9 mouse cellular contexts compared by ENCODE assay signal in the genomic region with DNA sequence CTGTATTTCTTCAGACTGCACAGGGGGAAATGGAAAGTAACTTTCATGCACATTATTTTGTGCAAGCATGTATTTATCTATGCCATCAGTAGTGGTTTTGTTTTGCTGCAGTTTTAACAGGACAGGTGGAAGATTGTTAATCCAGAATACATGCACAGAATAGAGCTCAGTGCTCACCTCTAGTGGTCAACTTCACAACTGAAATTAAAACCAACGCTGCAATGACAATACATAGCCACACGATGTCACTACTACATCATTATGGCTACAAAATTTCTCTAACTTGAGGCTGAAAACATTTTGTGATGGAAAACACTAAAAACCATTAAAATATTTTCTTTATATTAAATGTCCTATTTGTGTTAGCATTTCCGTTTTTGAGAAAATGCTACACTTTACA. TPM values are rescaled to one million over a fixed set of nuclear protein-coding genes. Genes with fewer than 3 reads are reported as not detected.
DNase-seq lines count a peak whose midpoint lies in the region; ATAC-seq and TF ChIP-seq lines count a peak whose summit lies in the region.
"Had no signal": no experiment of that assay in that cellular context is flagged by ENCODE, and none has a peak within 500 bp of the region (broad histone marks: within the 10 kb centered on the region; RNA-seq: fewer than 3 reads in every experiment).

No protein-coding gene starts in this region.

- no peaks in the 10 kb centered on the region for H3K36me3 ChIP-seq in heart, adult 2 months (ENCODE audit: control insufficient read depth, insufficient read depth, low read length)
- H3K36me3 ChIP-seq in heart, embryonic 10.5 days, result no peaks in the 10 kb centered on the region
- H3K36me3 ChIP-seq in midbrain, embryonic 14.5 days (ENCODE audit: control insufficient read depth, insufficient read depth, low read length), result no peaks in the 10 kb centered on the region
- H3K36me3 ChIP-seq: liver, embryonic 15.5 days had no signal

- no peaks in the 10 kb centered on the region for H3K9me3 ChIP-seq in heart, embryonic 10.5 days
- no peaks in the 10 kb centered on the region for H3K9me3 ChIP-seq in midbrain, embryonic 14.5 days (ENCODE audit: control insufficient read depth, low read length)
- H3K9me3 ChIP-seq: liver, embryonic 15.5 days had no signal

- TF ChIP-seq EP300 in heart, adult 2 months (IDR thresholded peaks at IDR 0.05; ENCODE audit: insufficient read depth, low read depth, low read length), result no peak

- WGBS in heart, adult 2 months, result 10% methylated on average over 3 of the region's 3 CpGs
- WGBS in heart, embryonic 10.5 days, result 14% methylated on average over 3 of the region's 3 CpGs
- 8% methylated on average over 3 of the region's 3 CpGs for WGBS in midbrain, embryonic 14.5 days

- TF ChIP-seq CTCF in heart, adult 2 months (IDR thresholded peaks at IDR 0.05), result peak; percentile 92

- H3K4me3 ChIP-seq in heart, adult 2 months, result no peak overlapping the region
- H3K4me3 ChIP-seq in heart, embryonic 10.5 days, result no peak overlapping the region
- H3K4me3 ChIP-seq in midbrain, embryonic 14.5 days (replicated peaks; ENCODE audit: low read depth, low read length), result no peak overlapping the region
- H3K4me3 ChIP-seq: liver, embryonic 15.5 days had no signal

- no peak overlapping the region for H3K4me2 ChIP-seq in midbrain, embryonic 14.5 days (ENCODE audit: low read length)
- H3K4me2 ChIP-seq: liver, embryonic 15.5 days had no signal

- intact Hi-C loops in heart, adult 2 months (cut with DNase I), result loop anchor here (1.0 to 5.0 kb wide), 2 partner anchors 114 to 342 kb away; no protein-coding TSS in a partner anchor

- TF ChIP-seq POLR2A in heart, adult 2 months (IDR thresholded peaks at IDR 0.05; ENCODE audit: insufficient read depth, low read depth, low read length), result no peak

- H3K27me3 ChIP-seq in heart, adult 2 months (ENCODE audit: control insufficient read depth, insufficient read depth, low read length), result no peaks in the 10 kb centered on the region
- H3K27me3 ChIP-seq in heart, embryonic 10.5 days (ENCODE audit: insufficient read depth, poor library complexity, severe bottlenecking), result peaks cover 4% of the 10 kb centered on the region; the same call in 1 of the 2 replicates
- no peaks in the 10 kb centered on the region for H3K27me3 ChIP-seq in midbrain, embryonic 14.5 days (ENCODE audit: control insufficient read depth, insufficient read depth, low read length)
- H3K27me3 ChIP-seq: liver, embryonic 15.5 days had no signal

- no peak overlapping the region for H3K27ac ChIP-seq in heart, adult 2 months
- no peak overlapping the region for H3K27ac ChIP-seq in heart, embryonic 10.5 days
- H3K27ac ChIP-seq in midbrain, embryonic 14.5 days (replicated peaks; ENCODE audit: low read depth, low read length), result no peak overlapping the region
- H3K27ac ChIP-seq: liver, embryonic 15.5 days had no signal

- no peaks in the 10 kb centered on the region for H3K4me1 ChIP-seq in heart, adult 2 months (ENCODE audit: control insufficient read depth, insufficient read depth, low read length)
- H3K4me1 ChIP-seq in heart, embryonic 10.5 days, result no peaks in the 10 kb centered on the region
- H3K4me1 ChIP-seq in midbrain, embryonic 14.5 days (ENCODE audit: control insufficient read depth, insufficient read depth, low read length), result no peaks in the 10 kb centered on the region
- H3K4me1 ChIP-seq: liver, embryonic 15.5 days had no signal

- no peaks in the 10 kb centered on the region for H3K79me2 ChIP-seq in heart, adult 2 months (replicated peaks; ENCODE audit: control insufficient read depth, insufficient read depth, low read length)

- no peak for ATAC-seq in midbrain, embryonic 14.5 days (ENCODE audit: low FRiP score, low TSS enrichment)

- DNase-seq in heart, adult 2 months, result no peak
- no peak for DNase-seq in heart, embryonic 10.5 days (ENCODE audit: low spot score)
- DNase-seq in A20 (ENCODE audit: low read depth, low spot score) (peak; percentile 39), R1 (ENCODE audit: low read depth, low spot score) (peak; percentile 23)
- peak; percentile 15 for DNase-seq in embryo, embryonic 9.5 days (ENCODE audit: extremely low spot score)
- DNase-seq in layer of hippocampus, adult 8-10 months (ENCODE audit: low spot score in 2 of 2), result peak; percentile 19 to 26
- peak; percentile 79 for DNase-seq in midbrain, embryonic 14.5 days
- DNase-seq in Muller cell, postnatal 12 days (ENCODE audit: inconsistent ontology term), result no peak

- H3K9ac ChIP-seq in heart, adult 2 months (ENCODE audit: low read depth, low read length), result no peak overlapping the region
- no peak overlapping the region for H3K9ac ChIP-seq in midbrain, embryonic 14.5 days (replicated peaks; ENCODE audit: low read length)
- H3K9ac ChIP-seq: liver, embryonic 15.5 days had no signal

RNA-seq across cellular contexts. Expression of gene Gucy2f, which starts 3.6 kb away (rescaled TPM):
- not detected for total RNA-seq in heart, adult 2 months (2021)
- not detected in 2 replicates for polyA plus RNA-seq in heart, adult 2 months (2012; rRNA removed)
- not detected in 2 replicates for polyA plus RNA-seq in heart, embryonic 10.5 days (2016; fragmentation: Nextera tagmentation; extraction: Ambion mirVana)
- 1 to 10 TPM in 1 of 4 experiments, under 1 TPM in 3; 0.41 to 1.0 (median 0.72) TPM for total RNA-seq in layer of hippocampus, adult 8-10 months (2022)
- polyA plus RNA-seq in midbrain, embryonic 14.5 days (2014; fragmentation: Nextera tagmentation; extraction: Ambion mirVana), result 0.09 and 0.12 TPM in 2 replicates
- polyA plus RNA-seq: liver, embryonic 15.5 days had no signal

RNA-seq across cellular contexts. Expression of gene Nxt2, which starts 26.3 kb away (rescaled TPM):
- 1 to 10 TPM; 6.9 to 7.4 TPM for total RNA-seq in heart, adult 2 months (2021)
- 2.7 and 5.2 TPM in 2 replicates for polyA plus RNA-seq in heart, adult 2 months (2012; rRNA removed)
- 9.2 and 10.9 TPM in 2 replicates for polyA plus RNA-seq in heart, embryonic 10.5 days (2016; fragmentation: Nextera tagmentation; extraction: Ambion mirVana)
- total RNA-seq in layer of hippocampus, adult 8-10 months (2022), result 10 to 100 TPM; 30.4 to 35.8 (median 33.8) TPM
- polyA plus RNA-seq in midbrain, embryonic 14.5 days (2014; fragmentation: Nextera tagmentation; extraction: Ambion mirVana), result 19.3 and 21.4 TPM in 2 replicates

Comparison
In these comparisons a context has a peak if more than half of its experiments do, and no peak if none do; other contexts are left out.
1. DNase-seq: peak in A20 (single experiment), R1 (single experiment), embryo, embryonic 9.5 days (single experiment), layer of hippocampus, adult 8-10 months (2 of 2) and midbrain, embryonic 14.5 days (single experiment); none in heart, adult 2 months (0 of 2), heart, embryonic 10.5 days (single experiment) and Muller cell, postnatal 12 days (single experiment).